Mouse (Mus musculus): ENCODE measurements at regions not wholly inside any gene's neighbourhood (a gene's known extent, or its start where the extent isn't known, plus 50 kb on each side); places are given as distances from the start of the nearest gene placed in this dataset.

DNA sequence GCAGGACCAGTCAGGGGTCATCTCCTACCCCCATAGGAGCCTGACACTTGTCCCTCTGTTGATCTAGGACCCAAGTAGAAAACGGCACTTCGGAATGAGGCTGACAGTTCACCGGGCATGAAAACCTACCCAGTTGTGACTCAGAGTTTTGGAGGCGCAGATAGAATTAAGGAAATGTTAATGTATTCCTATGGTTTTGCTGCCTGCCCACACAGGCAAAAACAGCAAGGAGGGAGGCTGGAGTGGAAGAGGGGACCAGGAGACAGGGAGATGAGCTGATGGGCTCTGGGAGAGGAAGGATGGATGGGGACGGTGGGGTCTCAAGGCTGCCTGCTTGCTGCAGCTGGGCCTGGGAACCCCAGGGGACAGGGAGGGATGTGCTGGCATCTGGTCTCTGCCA lies 210.1 kb upstream of the Gm4791 start:
- ATAC-seq (ENCODE audit: extremely low read depth, insufficient number of reproducible peaks, low FRiP score, poor library complexity, severe bottlenecking) = no peak
- Histone ChIP-seq H3K4me3 (ENCODE audit: low read depth, low read length) (0 out of 2 replicates have a peak overlapping the region, but pooled peaks have one; percentile 11), H3K36me3 (replicated peaks) (no peaks in the 10 kb centered on the region), H3K4me1 (ENCODE audit: insufficient read depth, low read depth, low read length) (no peaks in the 10 kb centered on the region), H3K27me3 (ENCODE audit: insufficient read depth, low read length) (no peaks in the 10 kb centered on the region), H3K9me3 (replicated peaks) (peaks cover 36% of the 10 kb centered on the region)
- DNase-seq (ENCODE audit: low spot score) = no peak
- TF ChIP-seq GATA1 (IDR thresholded peaks at IDR 0.05; ENCODE audit: borderline replicate concordance, low read length) (no peak), TAL1 (conservative IDR thresholded peaks at IDR 0.05; ENCODE audit: low read depth, low read length) (no peak), POLR2AphosphoS5 (IDR thresholded peaks at IDR 0.05; ENCODE audit: insufficient replicate concordance, low read depth, low read length) (no peak), CTCF (IDR thresholded peaks at IDR 0.05; ENCODE audit: low read depth, low read length) (no peak), GATA2 (IDR thresholded peaks at IDR 0.05; ENCODE audit: borderline replicate concordance, low read depth, low read length) (no peak)

DNA sequence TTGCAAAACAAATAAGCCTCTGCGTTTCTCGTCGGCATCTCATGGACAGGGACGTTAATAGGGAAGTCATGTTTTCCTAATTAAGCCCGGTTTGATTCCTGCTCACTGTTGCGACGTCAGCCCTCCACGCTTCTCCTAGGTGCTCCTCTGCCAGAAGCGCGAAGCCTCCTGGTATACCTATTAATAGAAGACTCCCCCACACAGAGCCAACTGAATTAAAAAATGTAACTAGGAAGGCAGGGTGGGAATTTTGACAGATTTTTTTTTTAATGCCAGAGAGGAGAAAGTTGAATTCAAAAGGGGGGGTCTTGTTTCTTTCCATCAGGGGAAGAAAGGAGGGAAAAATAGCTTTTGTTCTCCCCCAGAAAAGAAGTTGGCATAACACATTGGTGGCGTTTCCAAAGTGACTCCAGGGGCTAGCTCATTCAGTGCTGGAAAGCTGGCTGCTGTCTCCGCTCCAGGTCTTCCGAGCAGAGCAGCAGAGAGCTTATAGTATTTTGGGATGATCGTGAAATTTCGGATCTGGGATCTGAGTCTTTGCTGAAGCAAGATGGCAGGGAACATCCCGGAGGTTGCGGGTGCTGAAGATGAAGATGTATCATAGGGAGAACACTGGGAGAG lies 214.1 kb upstream of the Gm4791 start:
- no peak for TF ChIP-seq TAL1 (conservative IDR thresholded peaks at IDR 0.05; ENCODE audit: low read depth, low read length)
- no peak for TF ChIP-seq GATA2 (IDR thresholded peaks at IDR 0.05; ENCODE audit: borderline replicate concordance, low read depth, low read length)
- TF ChIP-seq GATA1 (IDR thresholded peaks at IDR 0.05; ENCODE audit: borderline replicate concordance, low read length) = no peak
- no peak for TF ChIP-seq POLR2AphosphoS5 (IDR thresholded peaks at IDR 0.05; ENCODE audit: insufficient replicate concordance, low read depth, low read length)
- no peak for TF ChIP-seq CTCF (IDR thresholded peaks at IDR 0.05; ENCODE audit: low read depth, low read length)
- ATAC-seq (ENCODE audit: extremely low read depth, insufficient number of reproducible peaks, low FRiP score, poor library complexity, severe bottlenecking) (no peak), DNase-seq (ENCODE audit: low spot score) (no peak)
- Histone ChIP-seq H3K4me1 (ENCODE audit: insufficient read depth, low read depth, low read length) (no peaks in the 10 kb centered on the region), H3K4me3 (ENCODE audit: low read depth, low read length) (no peak overlapping the region), H3K36me3 (replicated peaks) (no peaks in the 10 kb centered on the region), H3K9me3 (replicated peaks) (peaks cover 63% of the 10 kb centered on the region), H3K27me3 (ENCODE audit: insufficient read depth, low read length) (no peaks in the 10 kb centered on the region)

DNA sequence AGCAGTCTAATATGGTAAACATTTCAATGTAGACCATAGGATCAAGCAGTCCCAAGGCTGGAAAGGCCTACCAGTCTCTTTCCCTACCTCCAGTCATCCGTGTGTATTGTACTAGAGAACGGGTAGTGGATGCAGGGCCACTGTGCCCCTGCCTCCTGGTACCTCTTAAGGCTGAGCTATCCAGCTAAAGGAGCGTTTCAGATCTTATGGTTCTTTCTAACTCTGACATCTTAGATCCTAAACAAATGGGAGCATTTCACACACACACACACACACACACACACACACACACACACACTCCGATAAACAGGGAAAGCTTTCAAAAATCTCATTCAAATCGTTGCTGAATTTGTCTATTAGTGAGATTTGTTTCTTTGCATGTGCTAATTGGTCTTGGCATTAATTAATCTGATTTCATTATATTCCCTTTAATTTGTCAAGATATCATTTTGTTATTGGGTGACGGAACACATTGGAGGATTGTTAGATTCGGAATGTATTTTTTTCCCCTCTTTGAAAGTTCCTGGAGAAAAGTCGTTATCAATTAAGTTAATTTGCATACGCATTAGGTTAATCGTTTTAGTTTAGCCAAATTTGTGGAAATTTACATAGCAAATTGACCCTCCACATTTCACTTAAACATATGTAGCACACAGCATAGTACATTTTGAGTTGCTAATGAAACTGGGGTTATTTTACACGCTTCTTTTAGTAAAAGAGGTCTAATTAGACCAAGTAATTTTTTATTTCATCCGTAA lies 214.8 kb upstream of the Gm4791 start:
- H3K9me3 ChIP-seq (replicated peaks) = peaks cover 63% of the 10 kb centered on the region
- no peak for ATAC-seq (ENCODE audit: extremely low read depth, insufficient number of reproducible peaks, low FRiP score, poor library complexity, severe bottlenecking)
- no peaks in the 10 kb centered on the region for H3K36me3 ChIP-seq (replicated peaks)
- no peak overlapping the region for H3K4me3 ChIP-seq (ENCODE audit: low read depth, low read length)
- no peak for DNase-seq (ENCODE audit: low spot score)
- no peak for TF ChIP-seq GATA1 (IDR thresholded peaks at IDR 0.05; ENCODE audit: borderline replicate concordance, low read length)
- TF ChIP-seq GATA2 (IDR thresholded peaks at IDR 0.05; ENCODE audit: borderline replicate concordance, low read depth, low read length) = no peak
- no peak for TF ChIP-seq TAL1 (conservative IDR thresholded peaks at IDR 0.05; ENCODE audit: low read depth, low read length)
- no peak for TF ChIP-seq POLR2AphosphoS5 (IDR thresholded peaks at IDR 0.05; ENCODE audit: insufficient replicate concordance, low read depth, low read length)
- no peak for TF ChIP-seq CTCF (IDR thresholded peaks at IDR 0.05; ENCODE audit: low read depth, low read length)
- no peaks in the 10 kb centered on the region for H3K4me1 ChIP-seq (ENCODE audit: insufficient read depth, low read depth, low read length)
- H3K27me3 ChIP-seq (ENCODE audit: insufficient read depth, low read length) = no peaks in the 10 kb centered on the region

DNA sequence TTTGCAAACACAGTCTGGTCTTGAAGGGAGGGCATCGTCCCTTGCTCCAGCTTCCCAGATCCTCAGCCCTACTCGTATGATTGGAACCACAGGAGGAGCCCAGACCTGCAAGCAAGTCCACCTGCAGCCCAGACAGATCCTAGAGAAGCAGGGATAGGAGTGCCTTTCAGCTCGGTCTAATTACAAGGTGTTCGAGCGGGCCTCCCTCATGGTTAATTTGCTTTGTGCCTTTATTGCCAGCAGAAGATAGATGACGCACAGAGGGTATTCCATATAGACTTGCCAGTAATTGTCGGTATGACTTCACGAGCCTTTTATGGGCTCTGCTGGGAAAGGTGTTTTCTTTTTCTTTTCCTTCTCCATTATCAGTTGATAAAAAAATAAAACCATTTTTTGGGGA lies 216.9 kb upstream of the Gm4791 start:
- DNase-seq (ENCODE audit: low spot score) = no peak
- Histone ChIP-seq H3K36me3 (replicated peaks) (no peaks in the 10 kb centered on the region), H3K9me3 (replicated peaks) (peaks cover 64% of the 10 kb centered on the region), H3K4me1 (ENCODE audit: insufficient read depth, low read depth, low read length) (no peaks in the 10 kb centered on the region), H3K27me3 (ENCODE audit: insufficient read depth, low read length) (no peaks in the 10 kb centered on the region), H3K4me3 (ENCODE audit: low read depth, low read length) (no peak overlapping the region)
- ATAC-seq (ENCODE audit: extremely low read depth, insufficient number of reproducible peaks, low FRiP score, poor library complexity, severe bottlenecking) = no peak
- no peak for TF ChIP-seq GATA1 (IDR thresholded peaks at IDR 0.05; ENCODE audit: borderline replicate concordance, low read length)
- TF ChIP-seq GATA2 (IDR thresholded peaks at IDR 0.05; ENCODE audit: borderline replicate concordance, low read depth, low read length) = no peak
- no peak for TF ChIP-seq CTCF (IDR thresholded peaks at IDR 0.05; ENCODE audit: low read depth, low read length)
- no peak for TF ChIP-seq POLR2AphosphoS5 (IDR thresholded peaks at IDR 0.05; ENCODE audit: insufficient replicate concordance, low read depth, low read length)
- no peak for TF ChIP-seq TAL1 (conservative IDR thresholded peaks at IDR 0.05; ENCODE audit: low read depth, low read length)

DNA sequence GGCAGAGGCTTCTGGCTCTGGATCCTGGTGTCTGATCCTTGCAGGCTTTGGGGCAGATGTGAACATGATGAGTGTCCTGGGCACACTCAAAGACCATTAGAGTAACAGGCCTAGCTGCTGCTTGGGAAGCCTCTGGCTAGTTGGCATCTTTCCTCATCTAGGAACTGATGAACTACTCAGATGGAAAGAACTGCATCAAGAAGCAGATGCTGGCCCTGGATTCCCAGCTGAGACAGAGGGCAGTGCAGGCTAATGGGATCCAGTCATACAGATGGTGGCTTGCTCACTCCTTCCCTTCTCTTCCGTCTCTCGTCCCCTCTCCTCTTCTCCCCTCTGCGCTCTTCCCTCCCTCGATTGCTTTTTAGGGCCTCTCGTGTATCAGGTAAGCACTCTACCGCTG lies 219.8 kb upstream of the Gm4791 start:
- H3K4me3 ChIP-seq (ENCODE audit: low read depth, low read length) = no peak overlapping the region
- no peaks in the 10 kb centered on the region for H3K36me3 ChIP-seq (replicated peaks)
- no peak for DNase-seq (ENCODE audit: low spot score)
- H3K9me3 ChIP-seq (replicated peaks) = peaks cover 79% of the 10 kb centered on the region
- no peak for ATAC-seq (ENCODE audit: extremely low read depth, insufficient number of reproducible peaks, low FRiP score, poor library complexity, severe bottlenecking)
- no peaks in the 10 kb centered on the region for H3K4me1 ChIP-seq (ENCODE audit: insufficient read depth, low read depth, low read length)
- no peak for TF ChIP-seq CTCF (IDR thresholded peaks at IDR 0.05; ENCODE audit: low read depth, low read length)
- TF ChIP-seq POLR2AphosphoS5 (IDR thresholded peaks at IDR 0.05; ENCODE audit: insufficient replicate concordance, low read depth, low read length) = no peak
- no peak for TF ChIP-seq GATA2 (IDR thresholded peaks at IDR 0.05; ENCODE audit: borderline replicate concordance, low read depth, low read length)
- no peak for TF ChIP-seq TAL1 (conservative IDR thresholded peaks at IDR 0.05; ENCODE audit: low read depth, low read length)
- TF ChIP-seq GATA1 (IDR thresholded peaks at IDR 0.05; ENCODE audit: borderline replicate concordance, low read length) = no peak
- H3K27me3 ChIP-seq (ENCODE audit: insufficient read depth, low read length) = no peaks in the 10 kb centered on the region

DNA sequence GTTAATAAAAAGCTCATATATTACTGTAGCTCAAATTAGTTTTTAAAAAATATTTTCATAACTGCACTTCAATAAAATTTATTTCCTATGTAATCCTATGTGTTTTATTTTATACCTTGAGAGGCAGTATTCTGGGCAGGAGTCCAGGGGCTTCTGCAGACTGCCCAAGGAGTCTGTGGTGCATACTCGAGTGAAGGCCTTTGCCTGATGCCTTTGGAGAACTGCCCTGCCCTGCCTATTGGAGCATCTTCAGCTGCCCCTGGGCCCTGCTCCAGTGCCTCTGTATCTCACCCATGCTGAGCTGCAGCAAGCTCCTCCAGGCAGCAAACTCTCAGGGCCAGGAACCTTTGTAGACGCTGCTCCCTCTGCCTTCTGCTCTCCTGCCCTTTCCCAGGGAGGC lies 223.7 kb upstream of the Gm4791 start:
- ATAC-seq (ENCODE audit: extremely low read depth, insufficient number of reproducible peaks, low FRiP score, poor library complexity, severe bottlenecking) (no peak), DNase-seq (ENCODE audit: low spot score) (no peak)
- H3K36me3 ChIP-seq (replicated peaks) = no peaks in the 10 kb centered on the region
- no peak for TF ChIP-seq CTCF (IDR thresholded peaks at IDR 0.05; ENCODE audit: low read depth, low read length)
- no peak for TF ChIP-seq GATA1 (IDR thresholded peaks at IDR 0.05; ENCODE audit: borderline replicate concordance, low read length)
- TF ChIP-seq POLR2AphosphoS5 (IDR thresholded peaks at IDR 0.05; ENCODE audit: insufficient replicate concordance, low read depth, low read length) = no peak
- TF ChIP-seq TAL1 (conservative IDR thresholded peaks at IDR 0.05; ENCODE audit: low read depth, low read length) = no peak
- TF ChIP-seq GATA2 (IDR thresholded peaks at IDR 0.05; ENCODE audit: borderline replicate concordance, low read depth, low read length) = no peak
- peaks cover 58% of the 10 kb centered on the region for H3K9me3 ChIP-seq (replicated peaks)
- no peak overlapping the region for H3K4me3 ChIP-seq (ENCODE audit: low read depth, low read length)
- H3K4me1 ChIP-seq (ENCODE audit: insufficient read depth, low read depth, low read length) = no peaks in the 10 kb centered on the region
- no peaks in the 10 kb centered on the region for H3K27me3 ChIP-seq (ENCODE audit: insufficient read depth, low read length)
